ENCODE assay signal across 25 mouse cellular contexts in genomic region chr9:68866317-68866716, GRCm38 (mm10).
A peak's percentile ranks its signal among the peaks of the same experiment; 100 is the strongest.
DNase-seq lines count a peak whose midpoint lies in the region; ATAC-seq lines count a peak whose summit lies in the region.
"Had no signal": no experiment of that assay in that cellular context is flagged by ENCODE, and none has a peak within 500 bp of the region (broad histone marks: within the 10 kb centered on the region; RNA-seq: fewer than 3 reads in every experiment).

No protein-coding gene starts in this region.

- H3K4me2 ChIP-seq in forebrain, embryonic 15.5 days (replicated peaks), result no peak overlapping the region
- no peak overlapping the region for H3K4me2 ChIP-seq in forebrain, embryonic 13.5 days
- H3K4me2 ChIP-seq: hindbrain, embryonic 15.5 days; liver, embryonic 15.5 days; lung, embryonic 15.5 days; neural tube, embryonic 12.5 days had no signal

- H3K4me3 ChIP-seq in forebrain, embryonic 15.5 days, result no peak overlapping the region
- no peak overlapping the region for H3K4me3 ChIP-seq in forebrain, embryonic 13.5 days
- H3K4me3 ChIP-seq: heart, embryonic 10.5 days; hindbrain, embryonic 15.5 days; limb, embryonic 10.5 days; liver, embryonic 15.5 days; lung, embryonic 15.5 days; megakaryocyte, embryonic 14.5 days; neural tube, embryonic 12.5 days had no signal

- no peak overlapping the region for H3K27ac ChIP-seq in forebrain, embryonic 15.5 days (replicated peaks)
- no peak overlapping the region for H3K27ac ChIP-seq in forebrain, embryonic 13.5 days
- H3K27ac ChIP-seq: heart, embryonic 10.5 days; hindbrain, embryonic 15.5 days; limb, embryonic 10.5 days; liver, embryonic 15.5 days; lung, embryonic 15.5 days; neural tube, embryonic 12.5 days had no signal

- no peak overlapping the region for H3K9ac ChIP-seq in forebrain, embryonic 15.5 days (replicated peaks)
- H3K9ac ChIP-seq in forebrain, embryonic 13.5 days, result no peak overlapping the region
- H3K9ac ChIP-seq: hindbrain, embryonic 15.5 days; liver, embryonic 15.5 days; lung, embryonic 15.5 days; neural tube, embryonic 12.5 days had no signal

- peaks cover 18% of the 10 kb centered on the region for H3K4me1 ChIP-seq in forebrain, embryonic 15.5 days
- H3K4me1 ChIP-seq in forebrain, embryonic 13.5 days, result peaks cover 22% of the 10 kb centered on the region
- H3K4me1 ChIP-seq: heart, embryonic 10.5 days; liver, embryonic 15.5 days; lung, embryonic 15.5 days; megakaryocyte, embryonic 14.5 days had no signal

- H3K27me3 ChIP-seq in forebrain, embryonic 15.5 days, result no peaks in the 10 kb centered on the region
- no peaks in the 10 kb centered on the region for H3K27me3 ChIP-seq in forebrain, embryonic 13.5 days
- H3K27me3 ChIP-seq: hindbrain, embryonic 15.5 days; liver, embryonic 15.5 days; lung, embryonic 15.5 days; megakaryocyte, embryonic 14.5 days had no signal

- intact Hi-C loops in left cerebral cortex, postnatal 36 days (cut with DNase I), result loop anchor here (10.0 kb wide), 1 partner anchor 122 kb away; no protein-coding TSS in a partner anchor

- H3K36me3 ChIP-seq in forebrain, embryonic 15.5 days, result no peaks in the 10 kb centered on the region
- no peaks in the 10 kb centered on the region for H3K36me3 ChIP-seq in forebrain, embryonic 13.5 days (ENCODE audit: poor library complexity, severe bottlenecking)
- H3K36me3 ChIP-seq: hindbrain, embryonic 15.5 days; limb, embryonic 10.5 days; liver, embryonic 15.5 days; lung, embryonic 15.5 days; neural tube, embryonic 12.5 days had no signal

- peaks cover 7% of the 10 kb centered on the region for H3K9me3 ChIP-seq in forebrain, embryonic 15.5 days
- H3K9me3 ChIP-seq in forebrain, embryonic 13.5 days (replicated peaks), result peaks cover 12% of the 10 kb centered on the region; the same call in 1 of the 2 replicates
- H3K9me3 ChIP-seq: heart, embryonic 10.5 days; limb, embryonic 10.5 days; liver, embryonic 15.5 days; megakaryocyte, embryonic 14.5 days had no signal

- WGBS in forebrain, embryonic 15.5 days, result 43% methylated on average over 4 of the region's 4 CpGs
- 65% methylated on average over 4 of the region's 4 CpGs for WGBS in forebrain, embryonic 13.5 days

- ATAC-seq in forebrain, embryonic 15.5 days (replicated peaks), result 0 out of 2 replicates have a peak, but pooled peaks have one; percentile 38
- ATAC-seq in forebrain, embryonic 13.5 days, result no peak

- peak; percentile 55 to 68 for DNase-seq in left cerebral cortex, postnatal 36 days (ENCODE audit: low spot score in 2 of 2)
- no peak for DNase-seq in left cerebral cortex, adult 11 months (ENCODE audit: low spot score)
- DNase-seq in brain, adult 2 months (ENCODE audit: low read depth, low spot score), result peak; percentile 75
- peak; percentile 58 to 71 for DNase-seq in frontal cortex, postnatal 36 days (ENCODE audit: low spot score in 2 of 2)
- DNase-seq in neural tube, embryonic 10.5 days (ENCODE audit: extremely low spot score, low spot score), result no peak
- no peak for DNase-seq in urinary bladder, postnatal 25 days (ENCODE audit: low spot score)
- DNase-seq: adrenal gland, postnatal 10 days; cerebellum, adult 8-10 months; cerebellum, postnatal 36 days; embryo, embryonic 11 days; heart, postnatal 4 days; kidney, adult 8-10 months; kidney, postnatal 10 days; liver; lung, postnatal 36 days; spleen, adult 18-20 months had no signal

Comparison
In these comparisons a context has a peak if more than half of its experiments do, and no peak if none do; other contexts are left out.
1. DNase-seq: peak in left cerebral cortex, postnatal 36 days (2 of 2), brain, adult 2 months (single experiment) and frontal cortex, postnatal 36 days (2 of 2); none in left cerebral cortex, adult 11 months (single experiment), neural tube, embryonic 10.5 days (single experiment) and urinary bladder, postnatal 25 days (single experiment).